Mouse (Mus musculus) megakaryocyte progenitor cell, adult 5-6 weeks (primary cell): ENCODE measurements around the gene Aurkb. TPM values are rescaled to one million over a fixed set of nuclear protein-coding genes. Genes with fewer than 3 reads are reported as not detected.
A peak's percentile ranks its signal among the peaks of the same experiment; 100 is the strongest.

Source experiments
- ATAC-seq: replicated peaks from 2 replicates; pipeline ENCODE4 v1.8.0; 2016; ENCODE audit warnings: mild to moderate bottlenecking, moderate TSS enrichment, inconsistent platforms; ENCODE audit not compliant: poor library complexity
- total RNA-seq, 2 experiments: library from RNA; stranded (forward) in 1 of 2; stranded (reverse) in 1 of 2; fragments of 157-497, 149-512 nt in 1 of 2; fragments of 200-1000 nt in 1 of 2; gene quantifications; 2 replicates each; pipeline versions ENCODE4 v1.2.3 to v1.2.4; 2015 to 2017

Aurkb gene
- total RNA-seq, 2 experiments from 2014 or later = 103 to 128 TPM

GRCm38 (mm10) chr11:69063413-69064201 is 18.2 kb downstream of the Aurkb start:
- ATAC-seq = 0 out of 2 replicates have a peak, but pooled peaks have one; percentile 7

GRCm38 (mm10) chr11:69064259-69065133 is 19.0 kb downstream of the Aurkb start:
- no peak for ATAC-seq

GRCm38 (mm10) chr11:69065394-69065925 is 20.0 kb downstream of the Aurkb start:
- no peak for ATAC-seq

GRCm38 (mm10) chr11:69066163-69066861 is 20.9 kb downstream of the Aurkb start:
- ATAC-seq = peak; percentile 32

- ATAC-seq = peak; percentile 36
These were observed 21.5 kb downstream of the Aurkb start for GRCm38 (mm10) chr11:69066956-69067355.

- no peak for ATAC-seq
These were observed 22.2 kb downstream of the Aurkb start for GRCm38 (mm10) chr11:69067601-69068000.

GRCm38 (mm10) chr11:69070093-69070492 is 24.6 kb downstream of the Aurkb start:
- ATAC-seq = no peak

- peak; percentile 52 for ATAC-seq
These were observed 25.3 kb downstream of the Aurkb start, which contains the start of gene Tmem107 for GRCm38 (mm10) chr11:69070590-69071222. Gene Tmem107, plus strand, starts transcription at chr11:69070806.

GRCm38 (mm10) chr11:69071262-69071661 is 25.8 kb downstream of the Aurkb start:
- no peak for ATAC-seq

- no peak for ATAC-seq
These were observed 26.8 kb downstream of the Aurkb start for GRCm38 (mm10) chr11:69072234-69072633.

GRCm38 (mm10) chr11:69072666-69073064 is 27.2 kb downstream of the Aurkb start:
- ATAC-seq = no peak

GRCm38 (mm10) chr11:69073065-69073888 is 27.8 kb downstream of the Aurkb start:
- ATAC-seq = peak; percentile 68

GRCm38 (mm10) chr11:69073951-69074775 is 28.7 kb downstream of the Aurkb start:
- peak; percentile 15 for ATAC-seq

- no peak for ATAC-seq
These were observed 29.3 kb downstream of the Aurkb start for GRCm38 (mm10) chr11:69074776-69075069.

GRCm38 (mm10) chr11:69075764-69076479 is 30.5 kb downstream of the Aurkb start:
- no peak for ATAC-seq

GRCm38 (mm10) chr11:69076572-69076971 is 31.1 kb downstream of the Aurkb start:
- ATAC-seq = no peak

- ATAC-seq = no peak
These were observed 31.9 kb downstream of the Aurkb start for GRCm38 (mm10) chr11:69077316-69077715.

- ATAC-seq = no peak
These were observed 32.6 kb downstream of the Aurkb start for GRCm38 (mm10) chr11:69078041-69078440.
